Mouse (Mus musculus): Measurements from ENCODE around the gene Tcf23.

GRCm38 (mm10) chr5:30999324-30999723 lies 30.9 kb downstream of the Tcf23 start:
- TF ChIP-seq USF1 (IDR thresholded peaks at IDR 0.05; ENCODE audit: low read depth) (no peak), POLR2A (IDR thresholded peaks at IDR 0.05; ENCODE audit: insufficient read length, low read depth) (no peak), E2F4 (IDR thresholded peaks at IDR 0.05; ENCODE audit: insufficient read depth) (no peak), SRF (IDR thresholded peaks at IDR 0.05; ENCODE audit: control insufficient read depth, insufficient read length, low read depth) (no peak), TCF12 (IDR thresholded peaks at IDR 0.05; ENCODE audit: insufficient read depth, poor library complexity, severe bottlenecking) (no peak), MAX (IDR thresholded peaks at IDR 0.05; ENCODE audit: low read depth) (no peak), MYOD1 (IDR thresholded peaks at IDR 0.05; ENCODE audit: control insufficient read depth in 1 of 3, insufficient read length in 2 of 3, low read depth in 2 of 3) (no peak), MYOG (IDR thresholded peaks at IDR 0.05; ENCODE audit: control insufficient read depth in 1 of 3, insufficient read depth in 1 of 3, insufficient read length in 2 of 3, low read depth in 2 of 3) (no peak), CEBPB (IDR thresholded peaks at IDR 0.05; ENCODE audit: insufficient read depth, poor library complexity, severe bottlenecking) (no peak), REST (IDR thresholded peaks at IDR 0.05; ENCODE audit: insufficient read depth, insufficient read length) (no peak)

All from myocyte (in vitro differentiated cells).